Mouse (Mus musculus) thymus, postnatal 36 days (tissue): ENCODE data around the gene Tmprss3.
A peak's percentile ranks its signal among the peaks of the same experiment; 100 is the strongest.

Source experiments
- DNase-seq, 2 experiments: peaks; one replicate each; pipeline ENCODE4 v3.0.0; 2022; ENCODE audit warnings: mixed read lengths in 2 of 2

Tmprss3 gene

GRCm38 (mm10) chr17:31193360-31193759 is 5.4 kb downstream of the Tmprss3 start:
- no peak for DNase-seq

- no peak for DNase-seq
Measured at GRCm38 (mm10) chr17:31192663-31193062, 6.1 kb downstream of the Tmprss3 start.

- no peak for DNase-seq
Measured at GRCm38 (mm10) chr17:31191825-31192224, 7.0 kb downstream of the Tmprss3 start.

GRCm38 (mm10) chr17:31187370-31187769 is 11.4 kb downstream of the Tmprss3 start:
- peak; percentile 78 to 81 for DNase-seq

GRCm38 (mm10) chr17:31184269-31184990 is 14.3 kb downstream of the Tmprss3 start:
- DNase-seq, result peak in 1 of 2 experiments; percentile 38

GRCm38 (mm10) chr17:31183180-31183974 is 15.4 kb downstream of the Tmprss3 start:
- DNase-seq, result peak; percentile 29 to 63

GRCm38 (mm10) chr17:31181490-31181889 is 17.3 kb downstream of the Tmprss3 start:
- no peak for DNase-seq

GRCm38 (mm10) chr17:31176321-31176720 is 22.5 kb downstream of the Tmprss3 start:
- peak; percentile 47 to 71 for DNase-seq

GRCm38 (mm10) chr17:31169796-31170195 is 29.0 kb downstream of the Tmprss3 start:
- DNase-seq, result no peak

- DNase-seq, result no peak
Measured at GRCm38 (mm10) chr17:31165127-31165526, 33.6 kb downstream of the Tmprss3 start, which contains the start of gene Tff1. Gene Tff1, minus strand, starts transcription at chr17:31165277.

- DNase-seq, result peak; percentile 58 to 83
Measured at GRCm38 (mm10) chr17:31163821-31164220, 35.0 kb downstream of the Tmprss3 start.

- peak in 1 of 2 experiments; percentile 41 for DNase-seq
Measured at GRCm38 (mm10) chr17:31162607-31163006, 36.2 kb downstream of the Tmprss3 start.

- DNase-seq, result no peak
Measured at GRCm38 (mm10) chr17:31160291-31160690, 38.5 kb downstream of the Tmprss3 start.

GRCm38 (mm10) chr17:31157921-31158320 is 40.9 kb downstream of the Tmprss3 start:
- no peak for DNase-seq

- DNase-seq, result peak; percentile 33 to 45
Measured at GRCm38 (mm10) chr17:31153785-31154184, 45.0 kb downstream of the Tmprss3 start.

GRCm38 (mm10) chr17:31152966-31153499 is 45.7 kb downstream of the Tmprss3 start:
- DNase-seq, result no peak

- DNase-seq, result no peak
Measured at GRCm38 (mm10) chr17:31152512-31152911, 46.3 kb downstream of the Tmprss3 start.

- no peak for DNase-seq
Measured at GRCm38 (mm10) chr17:31145998-31146397, 52.8 kb downstream of the Tmprss3 start.

- no peak for DNase-seq
Measured at GRCm38 (mm10) chr17:31144040-31145037, 54.4 kb downstream of the Tmprss3 start, which contains the start of gene Tff2. Gene Tff2, minus strand, starts transcription at chr17:31144282.

GRCm38 (mm10) chr17:31142116-31142515 is 56.7 kb downstream of the Tmprss3 start:
- DNase-seq, result no peak

GRCm38 (mm10) chr17:31138398-31138797 is 60.4 kb downstream of the Tmprss3 start:
- peak; percentile 71 to 72 for DNase-seq

GRCm38 (mm10) chr17:31136821-31137220 is 62.0 kb downstream of the Tmprss3 start:
- no peak for DNase-seq
